Comparison of ENCODE assay signal across 9 mouse cellular contexts in the genomic region with DNA sequence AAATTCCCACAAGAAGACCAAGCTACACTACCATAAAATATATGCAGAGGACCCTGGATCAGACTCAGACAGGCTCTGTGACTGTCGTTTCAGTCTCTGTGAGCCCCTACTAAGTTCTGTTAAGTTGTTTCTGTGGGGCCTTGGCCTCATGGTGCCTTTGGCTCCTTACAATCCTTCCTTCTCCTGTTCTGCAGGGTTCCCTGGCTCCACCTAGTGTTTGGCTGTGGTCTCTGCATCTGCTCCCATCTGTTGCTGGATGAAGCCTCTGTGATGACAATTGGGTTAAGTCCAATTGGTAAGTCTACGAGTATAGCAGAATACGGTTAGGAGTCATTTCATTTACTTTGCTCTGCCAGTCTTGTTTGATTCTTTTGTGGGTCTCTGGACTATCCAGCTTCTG. TPM values are rescaled to one million over a fixed set of nuclear protein-coding genes. Genes with fewer than 3 reads are reported as not detected.
DNase-seq lines count a peak whose midpoint lies in the region; ATAC-seq and TF ChIP-seq lines count a peak whose summit lies in the region.
"Had no signal": no experiment of that assay in that cellular context is flagged by ENCODE, and none has a peak within 500 bp of the region (broad histone marks: within the 10 kb centered on the region; RNA-seq: fewer than 3 reads in every experiment).

No protein-coding gene starts in this region.

- no peaks in the 10 kb centered on the region for H3K4me1 ChIP-seq in intestine, postnatal 0 days (replicated peaks; ENCODE audit: control insufficient read depth, insufficient read depth, low read length)
- no peaks in the 10 kb centered on the region for H3K4me1 ChIP-seq in intestine, embryonic 16.5 days (ENCODE audit: control insufficient read depth, insufficient read depth, low read length)
- H3K4me1 ChIP-seq in bone marrow macrophage, adult 2 months (ENCODE audit: control insufficient read depth, insufficient read depth, low read length) = peaks cover 16% of the 10 kb centered on the region
- H3K4me1 ChIP-seq in limb, embryonic 11.5 days (ENCODE audit: control insufficient read depth, insufficient read depth, low read length) = peaks cover 10% of the 10 kb centered on the region
- no peaks in the 10 kb centered on the region for H3K4me1 ChIP-seq in olfactory bulb, adult 2 months (ENCODE audit: control insufficient read depth, insufficient read depth, low read length)

- no peak overlapping the region for H3K27ac ChIP-seq in intestine, postnatal 0 days (ENCODE audit: low read depth, low read length)
- no peak overlapping the region for H3K27ac ChIP-seq in intestine, embryonic 16.5 days (ENCODE audit: low read length)
- H3K27ac ChIP-seq in bone marrow macrophage, adult 2 months (ENCODE audit: insufficient read depth, low read depth, low read length) = no peak overlapping the region
- no peak overlapping the region for H3K27ac ChIP-seq in limb, embryonic 11.5 days (replicated peaks; ENCODE audit: low read depth, low read length)
- no peak overlapping the region for H3K27ac ChIP-seq in olfactory bulb, adult 2 months (ENCODE audit: insufficient read depth, low read depth, low read length)

- no peaks in the 10 kb centered on the region for H3K9me3 ChIP-seq in intestine, postnatal 0 days (ENCODE audit: control insufficient read depth)
- no peaks in the 10 kb centered on the region for H3K9me3 ChIP-seq in intestine, embryonic 16.5 days (ENCODE audit: control insufficient read depth, low read length)
- no peaks in the 10 kb centered on the region for H3K9me3 ChIP-seq in limb, embryonic 11.5 days (ENCODE audit: control insufficient read depth, low read length)

- H3K9ac ChIP-seq in intestine, postnatal 0 days (ENCODE audit: low read depth, low read length) = no peak overlapping the region
- no peak overlapping the region for H3K9ac ChIP-seq in intestine, embryonic 16.5 days (ENCODE audit: low read depth, low read length)
- H3K9ac ChIP-seq in limb, embryonic 11.5 days (ENCODE audit: low read length) = no peak overlapping the region

- no peak for ATAC-seq in intestine, postnatal 0 days
- no peak for ATAC-seq in intestine, embryonic 16.5 days
- ATAC-seq in erythroid progenitor cell, adult 5-6 weeks (replicated peaks; ENCODE audit: low FRiP score, poor library complexity, severe bottlenecking) = peak; percentile 87
- ATAC-seq in hematopoietic stem cell, adult 5-6 weeks (replicated peaks in 1 of 2; ENCODE audit: insufficient read depth in 1 of 2, low FRiP score in 2 of 2, low TSS enrichment in 1 of 2, low read depth in 1 of 2, poor library complexity in 2 of 2, severe bottlenecking in 2 of 2) = peak; percentile 68 to 72; a peak in 2 of 4 replicates
- ATAC-seq in limb, embryonic 11.5 days (ENCODE audit: insufficient number of reproducible peaks, low FRiP score, low TSS enrichment, low read depth) = no peak

- DNase-seq in limb, embryonic 11.5 days (ENCODE audit: low spot score) = peak; percentile 78
- peak; percentile 60 for DNase-seq in testis, postnatal 14 days (ENCODE audit: low spot score)

- H3K4me3 ChIP-seq in intestine, postnatal 0 days (ENCODE audit: low read depth, low read length) = no peak overlapping the region
- H3K4me3 ChIP-seq in intestine, embryonic 16.5 days (ENCODE audit: low read length) = no peak overlapping the region
- H3K4me3 ChIP-seq in bone marrow macrophage, adult 2 months (ENCODE audit: insufficient read depth, low read length) = no peak overlapping the region
- H3K4me3 ChIP-seq in limb, embryonic 11.5 days (ENCODE audit: low read depth, low read length) = no peak overlapping the region
- H3K4me3 ChIP-seq in olfactory bulb, adult 2 months (ENCODE audit: insufficient read depth, low read depth, low read length) = no peak overlapping the region
- H3K4me3 ChIP-seq: erythroblast, embryonic 14.5 days had no signal

- TF ChIP-seq POLR2A in bone marrow macrophage, adult 2 months (IDR thresholded peaks at IDR 0.05; ENCODE audit: borderline replicate concordance, low read depth, low read length) = no peak
- TF ChIP-seq POLR2A in olfactory bulb, adult 2 months (IDR thresholded peaks at IDR 0.05; ENCODE audit: insufficient read depth, low read depth, low read length) = no peak

- no peaks in the 10 kb centered on the region for H3K36me3 ChIP-seq in intestine, postnatal 0 days (ENCODE audit: control insufficient read depth, insufficient read depth)
- no peaks in the 10 kb centered on the region for H3K36me3 ChIP-seq in intestine, embryonic 16.5 days (ENCODE audit: control insufficient read depth, insufficient read depth, low read length)
- H3K36me3 ChIP-seq in limb, embryonic 11.5 days (ENCODE audit: control insufficient read depth, insufficient read depth, low read length) = no peaks in the 10 kb centered on the region

- no peaks in the 10 kb centered on the region for H3K27me3 ChIP-seq in intestine, postnatal 0 days (replicated peaks; ENCODE audit: control insufficient read depth, insufficient read depth, low read length)
- no peaks in the 10 kb centered on the region for H3K27me3 ChIP-seq in intestine, embryonic 16.5 days (replicated peaks; ENCODE audit: control insufficient read depth, insufficient read depth, low read length)
- H3K27me3 ChIP-seq in limb, embryonic 11.5 days (ENCODE audit: control insufficient read depth, insufficient read depth, low read length) = no peaks in the 10 kb centered on the region

- no peak overlapping the region for H3K4me2 ChIP-seq in intestine, postnatal 0 days (replicated peaks; ENCODE audit: low read depth)
- H3K4me2 ChIP-seq in intestine, embryonic 16.5 days (ENCODE audit: low read depth, low read length) = no peak overlapping the region
- no peak overlapping the region for H3K4me2 ChIP-seq in limb, embryonic 11.5 days (ENCODE audit: low read depth, severe bottlenecking)

- peak; percentile 92 for TF ChIP-seq CTCF in intestine, postnatal 0 days (IDR thresholded peaks at IDR 0.05; ENCODE audit: low read depth)
- peak; percentile 65; the same call in 1 of the 2 replicates for TF ChIP-seq CTCF in bone marrow macrophage, adult 2 months (IDR thresholded peaks at IDR 0.05; ENCODE audit: low read depth, low read length)
- 0 out of 2 replicates have a peak, but pooled peaks have one; percentile 16 for TF ChIP-seq CTCF in olfactory bulb, adult 2 months (IDR thresholded peaks at IDR 0.05; ENCODE audit: insufficient read depth, low read depth, low read length)

- WGBS in intestine, postnatal 0 days = 45% methylated on average over 3 of the region's 3 CpGs
- 50% methylated on average over 3 of the region's 3 CpGs for WGBS in intestine, embryonic 16.5 days
- WGBS in limb, embryonic 11.5 days = 56% methylated on average over 3 of the region's 3 CpGs
- WGBS in olfactory bulb, adult 2 months = 44% methylated on average over 3 of the region's 3 CpGs

RNA-seq across cellular contexts. Expression of a gene that starts 1.5 kb away (rescaled TPM):
- polyA plus RNA-seq in intestine, postnatal 0 days (2015; fragmentation: Nextera tagmentation; extraction: Ambion mirVana) = 0.72 and 0.76 TPM in 2 replicates
- 1.7 and 3.8 TPM in 2 replicates for polyA plus RNA-seq in intestine, embryonic 16.5 days (2015; fragmentation: Nextera tagmentation; extraction: Ambion mirVana)
- not detected in 2 replicates for polyA plus RNA-seq in bone marrow macrophage, adult 2 months (2012; ENCODE audit: insufficient read depth, insufficient read length, missing spikeins)
- total RNA-seq in erythroid progenitor cell, adult 5-6 weeks (2015; ENCODE audit: low replicate concordance) = 1,032 and 1,053 TPM in 2 replicates
- 859 and 927 TPM in 2 replicates for total RNA-seq in erythroid progenitor cell, adult 5-6 weeks (2017; ENCODE audit: low replicate concordance)
- 2.0 and 20.6 TPM in 2 replicates for total RNA-seq in hematopoietic stem cell, adult 5-6 weeks (2017)
- polyA plus RNA-seq in limb, embryonic 11.5 days (2014; fragmentation: Nextera tagmentation; extraction: Ambion mirVana) = 1.1 and 1.6 TPM in 2 replicates
- polyA plus RNA-seq in olfactory bulb, adult 2 months (2012; ENCODE audit: insufficient read depth, insufficient read length, low replicate concordance, missing spikeins) = not detected in 2 replicates

Comparison
In these comparisons a context has a peak if more than half of its experiments do, and no peak if none do; other contexts are left out.
1. ATAC-seq: peak in erythroid progenitor cell, adult 5-6 weeks (single experiment) and hematopoietic stem cell, adult 5-6 weeks (2 of 2); none in intestine, postnatal 0 days (single experiment), intestine, embryonic 16.5 days (single experiment) and limb, embryonic 11.5 days (single experiment).
2. CTCF ChIP-seq: peak in every context shown above with its lines; median percentile 92 in intestine, postnatal 0 days; 65 in bone marrow macrophage, adult 2 months; 16 in olfactory bulb, adult 2 months.